Mouse (Mus musculus) kidney, adult 2 months (tissue): Measurements from ENCODE around the gene Top2a.

ENCODE experiments used
- CTCF ChIP-seq: fragments of 200-500 bp; conservative IDR thresholded peaks from 2 replicates; pipeline ENCODE4 v1.5.1; 2011; ENCODE audit warnings: low read depth, mild to moderate bottlenecking, control low read depth, low read length, moderate library complexity, mixed read lengths; ENCODE audit not compliant: insufficient read depth, insufficient read length
- POLR2A ChIP-seq: fragments of 200-500 bp; IDR thresholded peaks from one replicate; pipeline ENCODE4 v1.6.1; 2011; ENCODE audit warnings: low read depth, low read length, control low read depth

DNA sequence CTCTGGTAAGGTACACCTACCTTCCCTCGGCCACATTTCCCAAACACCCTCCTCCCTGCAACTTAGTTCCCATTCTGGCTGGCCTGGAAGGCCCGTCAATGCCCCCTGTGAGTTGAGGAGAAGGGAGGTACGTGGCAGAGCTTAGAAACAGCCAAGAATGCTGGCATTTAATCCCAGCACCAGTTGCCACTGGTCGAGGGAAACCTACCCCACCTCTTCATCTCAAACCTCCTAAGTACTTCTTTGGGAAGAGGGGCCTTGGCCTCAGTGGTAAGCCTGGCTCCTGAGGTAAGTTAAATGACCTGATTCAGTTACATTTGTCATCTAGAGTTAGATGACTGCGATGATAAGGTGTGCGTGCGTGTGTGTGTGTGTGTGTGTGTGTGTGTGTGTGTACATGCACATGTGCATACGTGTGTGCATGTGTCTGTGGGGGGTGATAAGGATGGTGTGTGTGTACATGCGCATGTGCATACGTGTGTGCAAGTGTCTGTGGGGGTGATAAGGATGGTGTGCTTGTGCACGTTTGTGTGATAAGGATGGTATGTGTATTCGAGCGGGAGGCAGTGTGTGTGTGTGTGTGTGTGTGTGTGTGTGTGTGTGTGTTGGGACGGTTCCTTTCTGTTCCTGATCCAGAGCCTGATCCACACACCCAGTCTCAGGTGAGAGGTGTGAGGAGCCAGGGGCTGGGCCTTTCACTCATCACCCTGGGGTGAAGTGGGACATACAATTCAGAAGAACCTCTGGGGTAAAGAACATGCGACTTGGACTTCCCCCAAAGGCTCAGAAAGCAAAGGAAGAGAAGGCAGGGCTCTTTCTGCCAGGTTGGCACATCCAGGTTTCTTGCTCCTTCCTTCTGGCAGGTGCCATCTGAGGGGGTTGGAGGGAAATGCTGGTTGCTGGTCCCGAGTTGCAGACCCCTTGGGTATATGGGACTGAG, 18.1 kb upstream of the Top2a start:
- TF ChIP-seq POLR2A (no peak), CTCF (no peak)
